Mouse (Mus musculus): ENCODE data around the gene Ribc2. TPM values are rescaled to one million over a fixed set of nuclear protein-coding genes. Genes with fewer than 3 reads are reported as not detected.
A peak's percentile ranks its signal among the peaks of the same experiment; 100 is the strongest.

Ribc2 gene
- polyA plus RNA-seq, 1 experiment from 2014 or later, result 0.47 TPM

GRCm38 (mm10) chr15:85144249-85144648, 12.4 kb downstream of the Ribc2 start:
- 89% methylated on average over 5 of the region's 5 CpGs for WGBS
- DNase-seq (ENCODE audit: low spot score) (peak; percentile 21), ATAC-seq (replicated peaks; ENCODE audit: low FRiP score) (no peak)

DNA sequence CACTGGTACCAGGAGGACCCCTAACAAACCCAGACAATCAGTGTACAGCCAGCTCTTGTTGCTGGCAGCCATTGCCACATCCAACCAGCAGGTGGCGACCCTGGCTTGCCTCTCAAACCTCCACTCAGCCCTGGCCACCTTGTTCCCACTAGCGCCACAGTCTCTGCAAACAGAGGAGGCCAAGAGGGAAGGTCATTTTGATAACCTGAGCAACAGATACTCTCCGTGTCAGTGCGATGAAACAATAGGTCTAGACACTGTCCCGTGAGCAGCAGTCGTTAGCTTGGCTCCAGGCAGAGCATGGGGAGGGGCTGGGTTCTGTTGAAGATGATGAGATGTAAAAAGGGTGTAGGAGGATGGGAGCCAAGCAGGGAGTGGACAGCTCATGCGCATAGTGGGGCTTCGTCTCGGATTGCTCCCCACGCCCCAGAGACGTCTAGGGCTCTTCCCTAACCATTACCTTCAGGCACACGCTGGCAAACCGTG, 19.6 kb downstream of the Ribc2 start:
- H3K9me3 ChIP-seq (ENCODE audit: control insufficient read depth, low read length), result no peaks in the 10 kb centered on the region
- H3K9ac ChIP-seq (ENCODE audit: low read length), result no peak overlapping the region
- H3K4me2 ChIP-seq (ENCODE audit: low read depth, low read length, severe bottlenecking), result no peak overlapping the region
- no peak overlapping the region for H3K27ac ChIP-seq (ENCODE audit: low read depth, low read length)
- DNase-seq (ENCODE audit: low spot score) (peak; percentile 90), ATAC-seq (replicated peaks; ENCODE audit: low FRiP score) (0 out of 2 replicates have a peak, but pooled peaks have one; percentile 61)
- H3K27me3 ChIP-seq (ENCODE audit: control insufficient read depth, insufficient read depth, low read length), result no peaks in the 10 kb centered on the region
- H3K4me3 ChIP-seq (ENCODE audit: low read depth, low read length), result no peak overlapping the region
- H3K36me3 ChIP-seq (ENCODE audit: control insufficient read depth, insufficient read depth, low read length), result no peaks in the 10 kb centered on the region
- H3K4me1 ChIP-seq (replicated peaks; ENCODE audit: control insufficient read depth, insufficient read depth, low read length), result no peaks in the 10 kb centered on the region
- 32% methylated on average over 13 of the region's 13 CpGs for WGBS

More at GRCm38 (mm10) chr15:85144249-85144648, 12.4 kb downstream of the Ribc2 start:
- H3K9ac ChIP-seq (ENCODE audit: low read length), result no peak overlapping the region
- H3K4me3 ChIP-seq (ENCODE audit: low read depth, low read length), result no peak overlapping the region
- H3K4me2 ChIP-seq (ENCODE audit: low read depth, low read length, severe bottlenecking), result no peak overlapping the region
- no peaks in the 10 kb centered on the region for H3K4me1 ChIP-seq (replicated peaks; ENCODE audit: control insufficient read depth, insufficient read depth, low read length)
- H3K36me3 ChIP-seq (ENCODE audit: control insufficient read depth, insufficient read depth, low read length), result no peaks in the 10 kb centered on the region
- H3K9me3 ChIP-seq (ENCODE audit: control insufficient read depth, low read length), result no peaks in the 10 kb centered on the region
- no peaks in the 10 kb centered on the region for H3K27me3 ChIP-seq (ENCODE audit: control insufficient read depth, insufficient read depth, low read length)
- H3K27ac ChIP-seq (ENCODE audit: low read depth, low read length), result no peak overlapping the region

DNA sequence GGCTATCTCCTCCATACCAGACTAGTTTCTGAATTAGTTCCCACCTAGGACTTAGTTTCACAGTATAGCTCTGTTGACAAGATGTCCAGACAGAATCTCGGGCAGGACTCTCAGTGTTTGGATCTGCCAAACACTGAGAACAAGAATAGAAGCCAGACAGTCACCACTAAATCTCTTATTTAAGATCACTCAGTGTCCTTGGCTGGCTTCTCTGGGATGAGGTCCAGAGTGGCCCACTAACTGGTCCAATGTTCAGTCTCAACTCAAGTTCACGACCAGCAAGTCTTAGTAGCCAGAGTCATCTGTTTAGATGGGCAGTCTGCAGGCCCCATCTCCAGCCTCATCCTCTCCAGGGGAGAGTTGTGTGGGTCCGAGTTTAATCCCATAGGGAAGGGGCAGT, 20.7 kb downstream of the Ribc2 start:
- Histone ChIP-seq H3K4me3 (ENCODE audit: low read depth, low read length) (no peak overlapping the region), H3K27me3 (ENCODE audit: control insufficient read depth, insufficient read depth, low read length) (no peaks in the 10 kb centered on the region), H3K4me2 (ENCODE audit: low read depth, low read length, severe bottlenecking) (no peak overlapping the region), H3K9ac (ENCODE audit: low read length) (no peak overlapping the region), H3K27ac (ENCODE audit: low read depth, low read length) (no peak overlapping the region), H3K36me3 (ENCODE audit: control insufficient read depth, insufficient read depth, low read length) (no peaks in the 10 kb centered on the region), H3K4me1 (replicated peaks; ENCODE audit: control insufficient read depth, insufficient read depth, low read length) (no peaks in the 10 kb centered on the region), H3K9me3 (ENCODE audit: control insufficient read depth, low read length) (no peaks in the 10 kb centered on the region)
- no peak for ATAC-seq (replicated peaks; ENCODE audit: low FRiP score)
- WGBS, result 74% methylated on average over 3 of the region's 3 CpGs
- no peak for DNase-seq (ENCODE audit: low spot score)

DNA sequence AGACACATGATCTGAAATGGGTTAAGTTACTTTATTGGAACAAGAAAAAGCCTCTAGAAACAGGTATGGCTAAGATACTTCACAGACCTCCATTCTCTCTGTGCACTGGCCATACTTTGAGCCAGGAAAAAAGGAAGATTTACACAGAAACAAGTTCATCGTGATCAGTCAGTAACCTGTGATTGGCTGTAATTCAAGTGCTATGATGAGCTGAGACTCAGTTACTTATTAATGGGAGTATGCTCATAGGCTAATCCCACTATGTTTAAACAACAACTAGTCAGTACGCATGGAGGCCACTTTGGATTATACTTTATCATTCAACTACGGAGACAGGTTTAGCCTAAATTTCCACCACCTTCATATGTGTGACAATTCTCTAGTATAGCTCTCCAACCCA, 22.2 kb downstream of the Ribc2 start:
- Histone ChIP-seq H3K36me3 (ENCODE audit: control insufficient read depth, insufficient read depth, low read length) (no peaks in the 10 kb centered on the region), H3K4me3 (ENCODE audit: low read depth, low read length) (no peak overlapping the region), H3K27me3 (ENCODE audit: control insufficient read depth, insufficient read depth, low read length) (no peaks in the 10 kb centered on the region), H3K4me1 (replicated peaks; ENCODE audit: control insufficient read depth, insufficient read depth, low read length) (no peaks in the 10 kb centered on the region), H3K4me2 (ENCODE audit: low read depth, low read length, severe bottlenecking) (no peak overlapping the region), H3K9me3 (ENCODE audit: control insufficient read depth, low read length) (no peaks in the 10 kb centered on the region), H3K9ac (ENCODE audit: low read length) (no peak overlapping the region), H3K27ac (ENCODE audit: low read depth, low read length) (no peak overlapping the region)
- DNase-seq (ENCODE audit: low spot score) (no peak), ATAC-seq (replicated peaks; ENCODE audit: low FRiP score) (no peak)
- 89% methylated on average over 3 of the region's 3 CpGs for WGBS

DNA sequence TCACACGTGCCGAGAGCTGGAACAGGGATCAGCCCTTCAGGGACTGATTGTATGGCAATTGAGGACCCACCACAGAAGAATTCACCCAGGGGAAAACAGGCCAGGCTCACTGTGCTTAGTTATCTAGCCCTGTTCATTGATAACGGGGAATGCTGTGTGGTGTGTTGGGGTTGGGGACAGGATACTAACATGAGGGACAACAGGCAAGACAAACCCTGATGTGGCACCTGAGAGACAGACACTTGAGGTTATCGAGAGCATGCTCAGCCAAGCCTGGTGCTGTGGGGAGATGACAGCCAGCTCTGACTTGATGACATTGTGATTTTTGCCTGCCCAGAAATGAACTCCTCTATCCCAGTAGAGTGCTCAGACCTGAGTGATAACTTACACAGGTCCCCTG, 24.3 kb downstream of the Ribc2 start:
- DNase-seq (ENCODE audit: low spot score) (no peak), ATAC-seq (replicated peaks; ENCODE audit: low FRiP score) (no peak)
- Histone ChIP-seq H3K36me3 (ENCODE audit: control insufficient read depth, insufficient read depth, low read length) (no peaks in the 10 kb centered on the region), H3K27me3 (ENCODE audit: control insufficient read depth, insufficient read depth, low read length) (no peaks in the 10 kb centered on the region), H3K9me3 (ENCODE audit: control insufficient read depth, low read length) (no peaks in the 10 kb centered on the region), H3K4me3 (ENCODE audit: low read depth, low read length) (no peak overlapping the region), H3K27ac (ENCODE audit: low read depth, low read length) (no peak overlapping the region), H3K9ac (ENCODE audit: low read length) (no peak overlapping the region), H3K4me2 (ENCODE audit: low read depth, low read length, severe bottlenecking) (no peak overlapping the region), H3K4me1 (replicated peaks; ENCODE audit: control insufficient read depth, insufficient read depth, low read length) (no peaks in the 10 kb centered on the region)
- WGBS, result 67% methylated on average over 4 of the region's 4 CpGs

DNA sequence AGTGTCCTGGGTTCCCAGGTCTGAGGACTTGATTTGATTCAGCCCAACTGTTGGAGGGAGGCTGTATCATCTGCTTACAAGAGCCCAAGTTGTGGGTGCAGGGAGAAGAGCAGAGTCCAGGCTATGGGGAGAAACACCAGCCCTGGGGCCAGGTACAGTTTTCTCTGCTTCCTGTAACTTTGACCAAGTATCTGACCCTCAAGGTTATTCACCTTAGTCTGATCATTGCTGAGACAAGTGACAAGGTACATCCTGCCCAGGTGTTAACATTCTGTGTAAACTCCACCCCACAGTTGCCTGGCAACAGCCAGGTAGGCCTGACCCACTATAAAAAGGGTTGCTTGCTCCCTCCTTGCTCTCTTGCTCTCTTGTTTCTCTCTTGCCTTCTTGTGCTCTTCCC, 29.5 kb downstream of the Ribc2 start:
- peaks cover 1% of the 10 kb centered on the region; the same call in 1 of the 2 replicates for H3K4me1 ChIP-seq (replicated peaks; ENCODE audit: control insufficient read depth, insufficient read depth, low read length)
- no peaks in the 10 kb centered on the region for H3K27me3 ChIP-seq (ENCODE audit: control insufficient read depth, insufficient read depth, low read length)
- no peak overlapping the region for H3K4me3 ChIP-seq (ENCODE audit: low read depth, low read length)
- no peaks in the 10 kb centered on the region for H3K9me3 ChIP-seq (ENCODE audit: control insufficient read depth, low read length)
- no peak overlapping the region for H3K27ac ChIP-seq (ENCODE audit: low read depth, low read length)
- H3K36me3 ChIP-seq (ENCODE audit: control insufficient read depth, insufficient read depth, low read length), result no peaks in the 10 kb centered on the region
- H3K9ac ChIP-seq (ENCODE audit: low read length), result no peak overlapping the region
- DNase-seq (ENCODE audit: low spot score) (no peak), ATAC-seq (replicated peaks; ENCODE audit: low FRiP score) (no peak)
- H3K4me2 ChIP-seq (ENCODE audit: low read depth, low read length, severe bottlenecking), result no peak overlapping the region

DNA sequence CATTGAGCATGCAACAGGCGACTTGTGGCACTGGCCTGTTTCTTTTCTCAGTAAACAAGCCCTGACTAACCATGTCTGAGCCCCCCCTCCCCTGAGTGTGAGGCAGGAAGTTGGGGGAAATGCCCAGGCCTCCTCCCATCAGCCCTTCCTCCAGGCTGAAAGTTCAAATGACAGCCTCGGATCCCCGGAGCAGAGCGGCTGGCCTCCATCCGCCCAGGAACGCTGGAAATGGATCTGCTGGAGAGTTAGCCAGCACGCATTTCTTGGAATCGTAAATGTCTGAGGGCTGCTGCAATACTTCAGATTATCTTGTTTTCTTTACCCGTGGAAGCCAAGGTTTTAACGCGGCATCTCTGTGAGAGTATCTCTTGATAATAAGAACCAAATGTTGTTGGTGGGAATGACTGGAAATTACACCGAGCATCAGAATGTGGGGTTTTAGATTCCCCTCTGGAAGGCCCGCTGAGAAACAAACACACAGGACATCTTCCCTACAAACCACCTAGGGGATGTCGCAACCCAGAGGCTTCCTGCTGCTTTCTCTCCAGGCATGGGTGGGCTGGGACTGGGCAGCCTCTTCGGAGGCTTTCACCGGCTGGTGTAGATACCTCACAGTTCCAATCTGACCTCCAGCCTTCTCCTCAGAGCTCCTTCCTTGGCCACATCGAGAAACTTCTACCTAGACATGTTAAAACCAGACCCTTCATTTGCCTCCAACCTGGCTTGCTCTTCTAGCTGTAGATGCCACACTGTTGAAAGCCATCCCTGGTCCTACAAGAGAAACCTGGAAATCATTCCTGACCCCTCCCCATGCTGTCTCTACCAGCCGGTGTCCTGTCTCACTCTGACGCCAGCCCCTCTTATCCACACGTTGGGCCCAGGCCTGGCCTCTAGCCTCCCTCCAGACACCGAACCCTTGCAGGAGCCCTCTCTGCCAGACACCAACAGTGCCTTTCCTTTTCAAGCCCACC, 31.1 kb downstream of the Ribc2 start:
- Histone ChIP-seq H3K27me3 (ENCODE audit: control insufficient read depth, insufficient read depth, low read length) (no peaks in the 10 kb centered on the region), H3K4me1 (replicated peaks; ENCODE audit: control insufficient read depth, insufficient read depth, low read length) (peaks cover 7% of the 10 kb centered on the region), H3K36me3 (ENCODE audit: control insufficient read depth, insufficient read depth, low read length) (no peaks in the 10 kb centered on the region), H3K9ac (ENCODE audit: low read length) (no peak overlapping the region), H3K4me2 (ENCODE audit: low read depth, low read length, severe bottlenecking) (no peak overlapping the region), H3K9me3 (ENCODE audit: control insufficient read depth, low read length) (no peaks in the 10 kb centered on the region), H3K4me3 (ENCODE audit: low read depth, low read length) (no peak overlapping the region), H3K27ac (ENCODE audit: low read depth, low read length) (no peak overlapping the region)
- 70% methylated on average over 21 of the region's 21 CpGs for WGBS
- no peak for ATAC-seq (replicated peaks; ENCODE audit: low FRiP score)
- DNase-seq (ENCODE audit: low spot score), result no peak

GRCm38 (mm10) chr15:85166433-85166933, 34.6 kb downstream of the Ribc2 start:
- Histone ChIP-seq H3K4me3 (ENCODE audit: low read depth, low read length) (no peak overlapping the region), H3K27me3 (ENCODE audit: control insufficient read depth, insufficient read depth, low read length) (no peaks in the 10 kb centered on the region), H3K9ac (ENCODE audit: low read length) (0 out of 2 replicates have a peak overlapping the region, but pooled peaks have one; percentile 23), H3K36me3 (ENCODE audit: control insufficient read depth, insufficient read depth, low read length) (no peaks in the 10 kb centered on the region), H3K4me2 (ENCODE audit: low read depth, low read length, severe bottlenecking) (peak overlapping the region; percentile 22; the same call in 1 of the 2 replicates), H3K4me1 (replicated peaks; ENCODE audit: control insufficient read depth, insufficient read depth, low read length) (peaks cover 7% of the 10 kb centered on the region), H3K9me3 (ENCODE audit: control insufficient read depth, low read length) (no peaks in the 10 kb centered on the region), H3K27ac (ENCODE audit: low read depth, low read length) (peak overlapping the region; percentile 37; the same call in 1 of the 2 replicates)
- 13% methylated on average over 11 of the region's 11 CpGs for WGBS
- peak; percentile 67 for DNase-seq (ENCODE audit: low spot score)
- ATAC-seq (replicated peaks; ENCODE audit: low FRiP score), result no peak

Measured in forebrain, embryonic 11.5 days (tissue).